Mouse (Mus musculus) erythroblast, embryonic 14.5 days (primary cell): Measurements from ENCODE around the gene Btbd2.

Experiments used
- GATA1 ChIP-seq: IDR thresholded peaks from 2 replicates; pipeline ENCODE4 v1.6.1; 2012; ENCODE audit warnings: low read length, inconsistent platforms, mixed read lengths
- TAL1 ChIP-seq: IDR thresholded peaks from 3 replicates; pipeline ENCODE4 v1.6.1; 2012; ENCODE audit warnings: low read length, inconsistent platforms, mixed read lengths

DNA sequence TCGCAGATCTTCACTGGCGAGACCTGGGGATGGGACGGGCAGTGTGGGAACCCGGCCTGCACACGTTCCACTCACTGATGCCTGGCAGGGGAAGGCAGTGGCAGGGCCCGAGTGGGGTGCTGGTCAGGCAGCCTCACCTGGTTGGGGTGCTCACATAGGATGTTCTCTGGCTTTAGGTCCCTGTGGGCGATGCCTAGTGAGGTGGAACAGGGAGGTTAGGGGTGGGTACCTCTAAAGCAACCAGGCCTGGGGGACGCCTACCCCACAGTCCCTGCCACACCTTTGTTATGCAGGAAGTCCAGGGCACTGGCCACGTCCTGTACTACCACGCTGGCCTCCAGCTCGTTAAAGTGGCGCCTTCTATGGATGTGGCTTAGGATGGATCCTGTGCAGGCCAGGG is 12.1 kb upstream of the Btbd2 start:
- TF ChIP-seq GATA1 (no peak), TAL1 (no peak)
